In the genomic region with DNA sequence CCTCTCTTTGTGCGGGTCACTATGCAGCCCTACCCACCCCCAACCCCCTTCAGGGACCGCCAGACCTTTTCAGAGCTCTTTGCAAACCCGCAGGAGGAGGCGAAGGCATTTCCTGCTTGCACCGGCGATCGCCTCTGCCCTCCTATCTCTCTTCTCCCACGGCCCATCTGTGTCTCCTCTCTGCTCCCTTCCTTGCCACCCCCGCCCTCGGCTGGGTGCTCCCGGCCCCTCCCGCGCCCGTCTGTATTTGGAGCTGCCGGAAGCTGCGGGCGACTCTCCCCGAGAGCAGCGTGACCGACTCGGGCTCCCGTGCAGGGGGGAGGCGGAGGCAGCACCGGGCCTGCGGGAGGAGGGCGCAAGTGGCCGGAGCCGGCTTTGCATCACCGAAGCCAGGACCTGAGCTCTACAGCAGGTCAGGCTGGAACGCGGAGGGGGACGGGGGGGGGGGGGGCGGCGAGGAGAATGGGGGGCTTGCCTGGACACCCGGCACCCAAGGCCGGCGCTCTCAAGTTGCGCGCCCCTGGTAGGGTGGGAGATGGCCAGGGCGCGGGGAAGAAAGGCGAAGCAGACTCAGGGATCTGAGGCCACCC, we compare ENCODE assay signal across 8 mouse cellular contexts. TPM values are rescaled to one million over a fixed set of nuclear protein-coding genes. Genes with fewer than 3 reads are reported as not detected.
DNase-seq lines count a peak whose midpoint lies in the region; ATAC-seq and TF ChIP-seq lines count a peak whose summit lies in the region.

A gene (plus strand): TSS at position 49 of the 590 bp plus-strand sequence.

- no peaks in the 10 kb centered on the region for H3K36me3 ChIP-seq in ES-E14 (ENCODE audit: control insufficient read depth, insufficient read depth, low read length, poor library complexity, severe bottlenecking)
- no peaks in the 10 kb centered on the region for H3K36me3 ChIP-seq in lung, embryonic 16.5 days (ENCODE audit: control insufficient read depth, insufficient read depth, low read length)
- no peaks in the 10 kb centered on the region for H3K36me3 ChIP-seq in thymus, adult 2 months (ENCODE audit: control insufficient read depth, insufficient read depth, low read length)

- H3K9me3 ChIP-seq in ES-E14 (ENCODE audit: control insufficient read depth, insufficient read depth, low read depth, low read length) = no peaks in the 10 kb centered on the region
- no peaks in the 10 kb centered on the region for H3K9me3 ChIP-seq in lung, embryonic 16.5 days (ENCODE audit: control insufficient read depth, low read length)

- no peak for DNase-seq in ES-E14 (ENCODE audit: low read depth, low spot score)
- DNase-seq in cerebellum, adult 8-10 months = peak; percentile 82
- peak; percentile 70 to 72 for DNase-seq in frontal cortex, postnatal 10 days (ENCODE audit: low spot score in 2 of 2)
- peak; percentile 69 to 78 for DNase-seq in layer of hippocampus, postnatal 14 days (ENCODE audit: low spot score in 2 of 2)
- peak; percentile 27 for DNase-seq in ovary, postnatal 10 days (ENCODE audit: low spot score)
- peak; percentile 91 for DNase-seq in thymus, adult 2 months

- peak within 1 kb of the TSS; percentile 86 for H3K4me2 ChIP-seq in lung, embryonic 16.5 days (ENCODE audit: low read depth, low read length)

- under 1% methylated on average over 40 of the region's 42 CpGs for WGBS in lung, embryonic 16.5 days
- 6% methylated on average over 37 of the region's 42 CpGs for WGBS in thymus, adult 2 months

- TF ChIP-seq POLR2A in thymus, adult 2 months (IDR thresholded peaks at IDR 0.05; ENCODE audit: control insufficient read depth, extremely low read depth, insufficient read depth, low read length, poor library complexity) = no peak

- 0 out of 2 replicates have a peak, but pooled peaks have one; percentile 25 for TF ChIP-seq CTCF in thymus, adult 2 months (IDR thresholded peaks at IDR 0.05; ENCODE audit: borderline replicate concordance, control insufficient read depth, extremely low read depth, insufficient read depth, low read length, poor library complexity)

- in situ Hi-C loops in ES-E14 (cut with MboI; ENCODE audit: low sequenced_read_pairs in 2 of 2, unreplicated experiment in 2 of 2) = no loop called here

- peak within 1 kb of the TSS; percentile 29; the same call in 1 of the 2 replicates for H3K9ac ChIP-seq in ES-E14 (ENCODE audit: insufficient read depth, low read depth, low read length, poor library complexity, severe bottlenecking)
- H3K9ac ChIP-seq in lung, embryonic 16.5 days (ENCODE audit: low read length) = peak within 1 kb of the TSS; percentile 70

- peak; percentile 91 for ATAC-seq in hematopoietic stem cell, adult 5-6 weeks (replicated peaks in 1 of 2; ENCODE audit: insufficient read depth in 1 of 2, low FRiP score in 2 of 2, low TSS enrichment in 1 of 2, low read depth in 1 of 2, poor library complexity in 2 of 2, severe bottlenecking in 2 of 2)
- peak; percentile 91 for ATAC-seq in lung, embryonic 16.5 days (ENCODE audit: low read depth)

- H3K4me1 ChIP-seq in ES-E14 (ENCODE audit: control insufficient read depth in 2 of 2, insufficient read depth in 2 of 2, low read length in 2 of 2, poor library complexity in 1 of 2) = no peaks in the 10 kb centered on the region
- peaks cover 5% of the 10 kb centered on the region for H3K4me1 ChIP-seq in lung, embryonic 16.5 days (replicated peaks; ENCODE audit: control insufficient read depth, insufficient read depth, low read length)
- H3K4me1 ChIP-seq in thymus, adult 2 months (replicated peaks; ENCODE audit: control insufficient read depth, insufficient read depth, low read length) = peaks cover 9% of the 10 kb centered on the region

- H3K4me3 ChIP-seq in ES-E14 (ENCODE audit: insufficient read depth in 1 of 2, low read depth in 1 of 2, low read length in 2 of 2, poor library complexity in 1 of 2, severe bottlenecking in 1 of 2) = peak within 1 kb of the TSS; percentile 57 to 61
- H3K4me3 ChIP-seq in lung, embryonic 16.5 days (ENCODE audit: low read length) = peak within 1 kb of the TSS; percentile 63
- peak within 1 kb of the TSS; percentile 37 for H3K4me3 ChIP-seq in thymus, adult 2 months (ENCODE audit: control insufficient read depth, insufficient read depth, low read length)

- no peak within 1 kb of the TSS for H3K27ac ChIP-seq in ES-E14 (ENCODE audit: insufficient read depth, low read depth, low read length, poor library complexity, severe bottlenecking)
- peak within 1 kb of the TSS; percentile 2; the same call in 1 of the 2 replicates for H3K27ac ChIP-seq in lung, embryonic 16.5 days (ENCODE audit: low read length)
- H3K27ac ChIP-seq in thymus, adult 2 months (ENCODE audit: control insufficient read depth, insufficient read depth, low read length) = no peak within 1 kb of the TSS

- H3K27me3 ChIP-seq in lung, embryonic 16.5 days (ENCODE audit: control insufficient read depth, insufficient read depth, low read depth, low read length) = no peaks in the 10 kb centered on the region
- no peaks in the 10 kb centered on the region for H3K27me3 ChIP-seq in thymus, adult 2 months (ENCODE audit: control insufficient read depth, insufficient read depth, low read length)

TF ChIP-seq in ES-E14, 5 proteins besides CTCF, POLR2A, EP300 and RAD21:
- TF ChIP-seq HCFC1 (IDR thresholded peaks at IDR 0.05; ENCODE audit: borderline replicate concordance, insufficient read depth, low read length) = no peak
- TF ChIP-seq ZC3H11A (IDR thresholded peaks at IDR 0.05; ENCODE audit: borderline replicate concordance, low read depth, low read length) = no peak

RNA-seq across cellular contexts. Expression of the gene that starts here (rescaled TPM):
- 1.4 and 5.1 TPM in 2 replicates for total RNA-seq in ES-E14 (2012; rRNA removed)
- 0.45 and 1.6 TPM in 2 replicates for total RNA-seq in hematopoietic stem cell, adult 5-6 weeks (2017)
- 100 to 1,000 TPM; 131 to 140 TPM for total RNA-seq in layer of hippocampus, postnatal 14 days (2021)
- 9.0 and 11.8 TPM in 2 replicates for polyA plus RNA-seq in lung, embryonic 16.5 days (2015; fragmentation: Nextera tagmentation; extraction: Ambion mirVana)
- polyA plus RNA-seq in thymus, adult 2 months (2012; rRNA removed) = 2.8 and 12.9 TPM in 2 replicates

Comparison
In these comparisons a context has a peak if more than half of its experiments do, and no peak if none do; other contexts are left out.
1. RNA of the gene that starts here (total RNA-seq): 131 to 140 TPM in layer of hippocampus, postnatal 14 days; 1.4 to 5.1 TPM in ES-E14 and 0.45 to 1.6 TPM in hematopoietic stem cell, adult 5-6 weeks; every median in the first group is over 10 times any median in the second.
2. Peak in every context shown above with its lines, with median percentiles within 50 percentile points of each other: H3K4me3 ChIP-seq.